Mouse (Mus musculus) embryonic fibroblast, embryonic 13.5 days (primary cell): ENCODE measurements at regions not wholly inside any gene's neighbourhood (a gene's known extent, or its start where the extent isn't known, plus 50 kb on each side); places are given as distances from the start of the nearest gene placed in this dataset.

Source experiments
- CTCF ChIP-seq: IDR thresholded peaks from 2 replicates; pipeline ENCODE4 v1.5.1; 2011; ENCODE audit warnings: mild to moderate bottlenecking, control low read depth, low read length, moderate library complexity, borderline replicate concordance; ENCODE audit not compliant: insufficient read depth
- POLR2A ChIP-seq: IDR thresholded peaks from 2 replicates; pipeline ENCODE4 v1.6.1; 2011; ENCODE audit warnings: low read depth, mild to moderate bottlenecking, control low read depth, low read length, moderate library complexity

GRCm38 (mm10) chr16:74612072-74612471, 200.4 kb upstream of the Robo2 start:
- TF ChIP-seq POLR2A (no peak), CTCF (no peak)
